Mouse (Mus musculus) midbrain, embryonic 13.5 days (tissue): ENCODE measurements around the gene Lamb2. TPM values are rescaled to one million over a fixed set of nuclear protein-coding genes. Genes with fewer than 3 reads are reported as not detected.

Experiments used
- ATAC-seq: fragments of 200-750 bp; cut with Nextera tagmentation; 2 replicates; pipeline ENCODE4 v1.8.0; 2017; ENCODE audit warnings: mild to moderate bottlenecking, moderate TSS enrichment, moderate library complexity
- H3K27ac ChIP-seq: fragments of 300-500 bp; sonication (generic); 2 replicates; pipeline ENCODE4 v1.5.1; 2015; ENCODE audit warnings: inconsistent platforms, mild to moderate bottlenecking, moderate library complexity
- H3K27me3 ChIP-seq: fragments of 300-500 bp; sonication (generic); 2 replicates; pipeline ENCODE4 v1.6.1; 2015; ENCODE audit warnings: mild to moderate bottlenecking, inconsistent platforms
- H3K36me3 ChIP-seq: fragments of 300-500 bp; sonication (generic); 2 replicates; pipeline ENCODE4 v1.6.1; 2015; ENCODE audit warnings: mild to moderate bottlenecking, inconsistent platforms
- H3K4me1 ChIP-seq: fragments of 300-500 bp; sonication (generic); replicated peaks from 2 replicates; pipeline ENCODE4 v1.6.1; 2015; ENCODE audit warnings: inconsistent platforms
- H3K4me2 ChIP-seq: fragments of 300-500 bp; sonication (generic); replicated peaks from 2 replicates; pipeline ENCODE4 v1.6.1; 2015; ENCODE audit warnings: moderate library complexity, mild to moderate bottlenecking, inconsistent platforms
- H3K4me3 ChIP-seq: fragments of 300-500 bp; sonication (generic); replicated peaks from 2 replicates; pipeline ENCODE4 v1.5.1; 2015; ENCODE audit warnings: mild to moderate bottlenecking, inconsistent platforms
- H3K9ac ChIP-seq: fragments of 300-500 bp; sonication (generic); replicated peaks from 2 replicates; pipeline ENCODE4 v1.6.1; 2015; ENCODE audit warnings: mild to moderate bottlenecking, inconsistent platforms
- H3K9me3 ChIP-seq: fragments of 300-500 bp; sonication (generic); 2 replicates; pipeline ENCODE4 v1.6.1; 2016; ENCODE audit warnings: mild to moderate bottlenecking, inconsistent platforms
- WGBS: fragments of 180-500 bp; shearing (Covaris S2); methylation state at CpG from one replicate; pipeline ENCODE4 v1.1.7; 2015; 5-methylcytosine and 5-hydroxymethylcytosine counted together
- polyA plus RNA-seq: library from polyadenylated mRNA; unstranded; fragments of >200 nt; fragmentation: Nextera tagmentation; extraction: Ambion mirVana; gene quantifications from 2 replicates; pipeline ENCODE4 v1.2.1, GENCODE M21; 2015

Lamb2 gene
- polyA plus RNA-seq: 20.0 and 24.1 TPM in 2 replicates

DNA sequence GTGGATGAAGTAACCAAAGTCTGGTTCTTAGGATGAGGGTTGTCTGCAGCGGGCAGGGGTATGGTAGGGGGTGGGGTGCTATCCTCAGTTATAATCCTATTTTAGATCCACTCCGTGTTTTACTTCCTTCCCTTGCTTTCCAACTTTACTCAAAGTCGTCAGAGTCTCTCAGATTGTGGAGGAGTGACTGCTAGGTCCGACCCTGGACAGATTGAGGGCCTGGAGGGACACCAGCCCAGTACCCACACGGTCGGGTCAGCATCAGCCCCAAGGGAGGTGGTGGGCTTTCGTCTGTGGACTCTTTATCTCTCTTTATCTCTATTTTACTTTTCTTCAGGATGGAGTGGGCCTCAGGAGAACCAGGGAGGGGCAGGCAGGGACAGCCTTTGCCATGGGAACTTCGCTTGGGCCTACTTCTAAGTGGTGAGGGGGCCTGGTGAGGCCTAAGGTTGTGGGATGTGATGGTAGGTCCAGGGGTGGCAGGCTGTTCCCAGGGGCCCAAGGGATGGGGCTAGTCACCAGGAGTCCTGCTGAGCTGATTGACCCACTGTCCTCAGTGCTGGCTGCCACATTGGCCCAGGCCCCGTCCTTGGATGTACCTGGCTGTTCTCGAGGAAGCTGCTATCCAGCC lies at the start of gene Lamb2:
TSS of gene Lamb2 (plus strand) at position 16 of the 631 bp plus-strand sequence.
- peak within 1 kb of the TSS; percentile 64 for H3K9ac ChIP-seq
- H3K4me2 ChIP-seq: peak within 1 kb of the TSS; percentile 59
- 15% methylated on average over 10 of the region's 10 CpGs for WGBS
- peak; percentile 58 for ATAC-seq
- 0 out of 2 replicates have a peak, but pooled peaks cover 7% of the 10 kb centered on the region for H3K36me3 ChIP-seq
- no peaks in the 10 kb centered on the region for H3K9me3 ChIP-seq
- H3K27ac ChIP-seq: peak within 1 kb of the TSS; percentile 25; the same call in 1 of the 2 replicates
- H3K4me3 ChIP-seq: peak within 1 kb of the TSS; percentile 43
- H3K27me3 ChIP-seq: no peaks in the 10 kb centered on the region
- H3K4me1 ChIP-seq: peaks cover 26% of the 10 kb centered on the region

DNA sequence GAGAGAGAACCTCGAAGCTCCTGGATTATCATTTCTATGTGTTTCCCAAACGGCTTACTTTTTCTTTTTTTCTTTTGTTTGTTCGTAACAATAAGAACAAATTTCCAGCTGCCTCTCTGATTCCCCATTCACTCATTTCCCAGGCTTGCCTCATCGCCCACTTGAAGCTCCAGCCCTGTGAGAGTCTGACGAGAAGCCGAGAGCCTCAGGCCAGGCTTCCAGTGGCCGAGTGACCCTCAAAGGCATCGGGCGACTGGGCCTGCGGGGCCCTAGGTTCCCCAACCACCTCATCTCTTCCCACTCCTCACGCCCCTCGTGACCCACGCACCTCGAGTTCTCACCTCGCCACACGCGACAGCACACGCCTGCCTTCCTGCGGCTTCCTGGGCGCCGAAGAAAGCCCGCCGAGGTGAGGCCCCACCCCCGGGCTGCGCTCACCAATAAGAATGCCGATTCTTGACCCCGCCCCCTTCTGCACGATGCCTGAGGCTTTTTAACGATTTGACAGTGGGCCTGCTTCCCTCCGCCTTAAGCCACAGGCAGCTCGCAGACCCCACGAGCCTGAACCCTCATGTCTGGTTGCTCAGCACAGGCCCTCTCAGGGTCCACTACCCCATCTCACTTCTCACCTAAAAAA lies 48.0 kb upstream of the Lamb2 start:
- Histone ChIP-seq H3K36me3 (no peaks in the 10 kb centered on the region), H3K4me1 (peaks cover 4% of the 10 kb centered on the region), H3K9ac (no peak overlapping the region; the same call in 1 of the 2 replicates), H3K27ac (no peak overlapping the region), H3K9me3 (no peaks in the 10 kb centered on the region), H3K27me3 (no peaks in the 10 kb centered on the region), H3K4me2 (peak overlapping the region; percentile 47), H3K4me3 (peak overlapping the region; percentile 27)
- ATAC-seq: peak; percentile 40; the same call in 1 of the 2 replicates
- 52% methylated on average over 32 of the region's 32 CpGs for WGBS

DNA sequence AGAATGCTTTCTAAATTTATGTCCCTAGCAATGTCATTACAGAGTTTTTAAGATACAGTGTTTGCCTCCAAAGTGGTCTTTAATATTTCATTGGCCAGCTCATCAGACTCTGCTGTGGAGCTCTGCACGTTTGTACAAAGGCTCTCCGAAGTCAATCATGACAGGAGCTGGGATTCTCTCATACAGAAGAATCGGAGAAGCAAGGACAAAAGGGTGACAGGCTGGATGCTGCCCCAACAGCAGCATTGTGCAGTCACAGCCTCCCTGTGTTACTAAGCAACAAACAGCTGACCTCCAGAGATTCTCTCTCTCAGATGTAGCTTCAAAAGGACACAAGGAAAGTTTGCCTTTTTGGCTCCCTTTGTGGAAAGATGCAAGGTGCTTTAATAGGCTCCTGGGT lies 43.4 kb upstream of the Lamb2 start, which contains the start of gene BC048562:
TSS of gene BC048562 (plus strand) at position 301 of the 400 bp plus-strand sequence.
- peaks cover 20% of the 10 kb centered on the region for H3K4me1 ChIP-seq
- H3K9ac ChIP-seq: no peak within 1 kb of the TSS
- no peaks in the 10 kb centered on the region for H3K27me3 ChIP-seq
- H3K9me3 ChIP-seq: no peaks in the 10 kb centered on the region
- 0 out of 2 replicates have a peak within 1 kb of the TSS, but pooled peaks have one; percentile 22 for H3K27ac ChIP-seq
- no peak within 1 kb of the TSS for H3K4me3 ChIP-seq
- 27% methylated on average over 3 of the region's 3 CpGs for WGBS
- H3K36me3 ChIP-seq: no peaks in the 10 kb centered on the region
- no peak for ATAC-seq
- H3K4me2 ChIP-seq: no peak within 1 kb of the TSS

GRCm38 (mm10) chr9:108439176-108439575 lies 40.4 kb upstream of the Lamb2 start:
- WGBS: 76% methylated on average over 6 of the region's 6 CpGs
- ATAC-seq: no peak
- H3K9me3 ChIP-seq: no peaks in the 10 kb centered on the region

GRCm38 (mm10) chr9:108440485-108440884 lies 39.1 kb upstream of the Lamb2 start:
- H3K9ac ChIP-seq: no peak overlapping the region; the same call in 1 of the 2 replicates
- no peak overlapping the region for H3K4me3 ChIP-seq
- H3K9me3 ChIP-seq: no peaks in the 10 kb centered on the region
- WGBS: 67% methylated on average over 5 of the region's 5 CpGs
- ATAC-seq: no peak
- H3K27me3 ChIP-seq: no peaks in the 10 kb centered on the region
- no peak overlapping the region for H3K4me2 ChIP-seq
- no peak overlapping the region for H3K27ac ChIP-seq
- no peaks in the 10 kb centered on the region for H3K36me3 ChIP-seq
- H3K4me1 ChIP-seq: peaks cover 20% of the 10 kb centered on the region

More at GRCm38 (mm10) chr9:108439176-108439575, 40.4 kb upstream of the Lamb2 start:
- H3K4me2 ChIP-seq: no peak overlapping the region
- no peaks in the 10 kb centered on the region for H3K36me3 ChIP-seq
- H3K4me1 ChIP-seq: peaks cover 20% of the 10 kb centered on the region
- no peak overlapping the region for H3K9ac ChIP-seq
- H3K27ac ChIP-seq: no peak overlapping the region
- no peak overlapping the region for H3K4me3 ChIP-seq
- no peaks in the 10 kb centered on the region for H3K27me3 ChIP-seq

DNA sequence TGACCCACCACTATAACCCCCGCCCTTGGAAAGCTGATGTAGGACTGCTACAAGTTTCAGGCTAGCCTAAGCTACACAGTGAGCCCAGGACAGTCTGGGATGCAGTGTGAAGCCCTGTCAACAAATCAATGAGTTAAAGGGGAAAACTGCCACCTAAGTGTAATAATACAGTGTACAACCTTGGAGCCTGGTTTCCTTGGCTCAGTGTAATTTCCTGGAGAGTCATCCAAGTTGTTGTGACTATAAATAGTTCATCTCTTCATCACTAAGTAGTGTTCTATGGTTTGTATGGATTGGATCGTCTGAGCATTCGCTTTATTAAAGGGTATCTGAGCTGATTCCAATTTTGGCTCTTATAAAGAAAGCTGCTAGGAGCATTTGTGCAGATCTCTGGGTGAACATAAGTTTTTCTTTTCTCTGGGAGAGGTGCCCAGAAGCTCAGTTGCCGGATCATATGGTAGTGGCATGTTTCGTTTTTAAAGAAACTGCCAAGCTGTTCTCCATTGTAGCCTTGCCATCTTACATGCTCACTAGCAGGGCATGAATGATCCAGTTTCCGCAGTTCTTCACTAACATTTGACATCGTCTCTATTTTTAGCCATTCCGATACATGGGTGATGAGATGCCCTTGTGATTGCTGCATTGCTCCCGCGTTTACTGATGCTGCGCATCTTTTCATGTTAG lies 38.2 kb upstream of the Lamb2 start:
- Histone ChIP-seq H3K27me3 (no peaks in the 10 kb centered on the region), H3K4me3 (no peak overlapping the region), H3K9ac (no peak overlapping the region), H3K4me1 (peaks cover 17% of the 10 kb centered on the region), H3K9me3 (no peaks in the 10 kb centered on the region), H3K4me2 (no peak overlapping the region), H3K36me3 (no peaks in the 10 kb centered on the region), H3K27ac (no peak overlapping the region)
- WGBS: 94% methylated on average over 11 of the region's 11 CpGs
- ATAC-seq: no peak

- H3K36me3 ChIP-seq: peaks cover 18% of the 10 kb centered on the region
- 77% methylated on average over 9 of the region's 9 CpGs for WGBS
- H3K4me2 ChIP-seq: no peak overlapping the region
- no peak overlapping the region for H3K4me3 ChIP-seq
- H3K4me1 ChIP-seq: peaks cover 25% of the 10 kb centered on the region
- H3K9me3 ChIP-seq: no peaks in the 10 kb centered on the region
- H3K9ac ChIP-seq: no peak overlapping the region
- no peaks in the 10 kb centered on the region for H3K27me3 ChIP-seq
- no peak for ATAC-seq
- no peak overlapping the region for H3K27ac ChIP-seq
These were observed 34.4 kb upstream of the Lamb2 start for GRCm38 (mm10) chr9:108445125-108445524.

DNA sequence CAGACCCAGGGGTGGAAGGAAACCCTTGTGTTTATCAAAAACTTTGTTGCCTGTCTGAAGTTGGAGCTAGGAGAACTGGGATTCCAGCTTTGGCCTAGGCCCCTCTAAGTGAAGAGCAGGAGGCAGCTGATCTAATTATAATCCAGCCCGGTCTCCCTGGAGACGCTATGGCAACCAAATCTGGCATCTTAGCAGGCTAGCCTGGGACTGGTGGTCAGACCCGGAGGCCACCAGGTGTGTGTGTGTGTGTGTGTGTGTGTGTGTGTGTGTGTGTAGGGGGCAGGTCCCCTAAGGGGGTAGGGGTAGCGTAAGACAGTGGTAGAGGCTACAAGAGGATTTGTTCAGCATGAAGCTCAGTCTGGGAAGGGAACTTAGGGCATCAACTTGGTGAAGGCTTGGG lies 29.7 kb upstream of the Lamb2 start:
- peak; percentile 75 for ATAC-seq
- Histone ChIP-seq H3K27me3 (no peaks in the 10 kb centered on the region), H3K9me3 (no peaks in the 10 kb centered on the region), H3K36me3 (peaks cover 18% of the 10 kb centered on the region), H3K4me2 (peak overlapping the region; percentile 74), H3K4me3 (peak overlapping the region; percentile 61), H3K9ac (peak overlapping the region; percentile 83), H3K4me1 (peaks cover 54% of the 10 kb centered on the region), H3K27ac (peak overlapping the region; percentile 93)
- 14% methylated on average over 3 of the region's 4 CpGs for WGBS

DNA sequence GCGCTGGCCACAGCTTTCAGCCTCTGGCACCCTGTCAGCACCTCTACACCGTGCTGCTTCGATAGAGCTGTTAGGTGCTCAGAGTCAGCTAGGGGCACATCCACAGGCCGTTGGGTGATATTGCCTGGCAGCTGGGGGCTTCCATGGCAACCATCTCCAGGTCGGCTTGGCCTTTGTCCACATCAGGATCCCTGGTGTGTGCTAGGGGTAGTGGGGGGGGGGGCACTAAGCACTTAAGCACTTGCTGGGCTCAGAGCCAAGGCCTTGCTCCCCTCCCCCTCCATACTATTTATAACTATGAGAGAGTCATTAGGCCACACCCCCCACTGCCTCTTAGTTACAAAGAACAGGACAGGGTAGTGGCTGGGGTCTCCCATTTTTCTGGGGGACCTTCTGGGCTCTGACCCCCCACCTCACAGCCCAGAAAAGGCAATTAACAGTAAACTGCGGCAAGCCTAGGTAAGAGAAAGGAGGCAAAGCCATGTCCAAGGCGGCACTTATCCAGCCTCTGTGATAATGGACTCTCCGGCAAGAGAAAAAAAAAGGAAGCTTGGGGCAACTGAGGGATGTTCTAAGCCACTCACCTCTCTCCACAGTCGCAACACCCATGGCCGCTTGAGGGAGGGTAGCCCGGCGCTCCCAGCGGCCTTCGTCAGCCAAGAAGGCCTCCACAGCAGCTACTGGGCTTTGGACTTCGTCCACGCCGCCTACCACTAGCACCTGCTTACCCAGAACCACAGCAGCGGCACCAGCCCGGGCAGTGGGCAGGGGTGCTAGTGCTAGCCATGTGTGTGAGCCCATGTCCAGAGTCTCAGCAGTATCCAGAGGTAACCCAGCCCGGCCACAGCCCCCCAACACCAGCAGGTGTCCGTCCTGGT lies 29.0 kb upstream of the Lamb2 start:
- H3K27me3 ChIP-seq: no peaks in the 10 kb centered on the region
- peak overlapping the region; percentile 61 for H3K4me3 ChIP-seq
- peak; percentile 69 for ATAC-seq
- WGBS: 52% methylated on average over 21 of the region's 21 CpGs
- H3K27ac ChIP-seq: peak overlapping the region; percentile 93
- no peaks in the 10 kb centered on the region for H3K9me3 ChIP-seq
- peak overlapping the region; percentile 74 for H3K4me2 ChIP-seq
- peaks cover 18% of the 10 kb centered on the region for H3K36me3 ChIP-seq
- H3K4me1 ChIP-seq: peaks cover 54% of the 10 kb centered on the region
- H3K9ac ChIP-seq: peak overlapping the region; percentile 83

DNA sequence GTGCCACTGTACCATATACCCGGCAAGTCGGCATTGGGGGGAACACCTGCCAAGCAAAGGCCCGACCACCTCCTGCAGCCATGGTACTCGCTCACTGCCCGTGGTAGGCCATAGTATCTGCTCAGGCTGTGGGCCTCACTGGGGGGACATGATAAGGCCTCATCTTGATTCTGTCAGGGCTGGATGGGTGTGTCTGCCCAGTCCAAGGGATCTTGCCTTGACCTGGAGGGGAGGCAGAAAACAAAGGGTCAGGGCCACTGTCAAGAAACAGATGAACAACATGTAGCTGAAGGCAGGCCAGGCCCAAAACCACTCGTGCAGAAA lies 28.4 kb upstream of the Lamb2 start:
- ATAC-seq: no peak
- Histone ChIP-seq H3K27ac (peak overlapping the region; percentile 93), H3K4me2 (peak overlapping the region; percentile 74), H3K9ac (peak overlapping the region; percentile 83), H3K9me3 (no peaks in the 10 kb centered on the region), H3K36me3 (peaks cover 18% of the 10 kb centered on the region), H3K4me1 (peaks cover 54% of the 10 kb centered on the region), H3K27me3 (no peaks in the 10 kb centered on the region), H3K4me3 (peak overlapping the region; percentile 61)
- WGBS: 81% methylated on average over 6 of the region's 6 CpGs

DNA sequence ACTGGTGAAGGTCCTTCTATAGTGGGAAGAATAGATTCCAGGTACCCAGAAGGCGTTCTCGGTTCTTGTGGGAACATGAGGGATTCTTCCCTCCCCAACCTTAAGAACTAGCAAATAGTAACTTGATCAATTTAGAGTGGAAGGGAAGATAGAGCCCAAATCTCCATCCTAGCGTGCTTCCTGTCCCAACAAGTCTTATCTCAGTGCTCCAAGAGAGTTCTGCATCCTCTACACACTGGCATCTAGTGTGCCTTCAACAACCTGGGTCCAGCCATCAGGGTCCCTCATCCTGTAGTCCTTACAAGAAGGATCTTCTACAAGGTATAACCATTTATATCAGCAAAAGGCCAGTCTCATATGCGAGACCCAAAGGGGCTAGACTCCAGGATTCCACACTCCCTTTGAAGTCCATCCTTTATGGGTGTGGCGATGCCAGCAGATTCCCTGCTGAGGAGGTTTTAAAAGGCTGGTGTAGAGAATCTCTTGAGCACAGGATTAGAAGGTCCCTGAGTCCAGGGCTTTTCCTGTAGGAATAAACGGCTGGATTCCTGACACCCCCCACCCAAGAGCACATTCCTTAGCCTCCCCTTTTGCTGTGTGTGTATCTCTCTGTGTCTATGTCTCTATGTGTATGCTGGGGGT lies 27.9 kb upstream of the Lamb2 start:
- H3K4me3 ChIP-seq: peak overlapping the region; percentile 61
- peaks cover 54% of the 10 kb centered on the region for H3K4me1 ChIP-seq
- peak overlapping the region; percentile 74 for H3K4me2 ChIP-seq
- H3K9me3 ChIP-seq: no peaks in the 10 kb centered on the region
- peak; percentile 1; the same call in 1 of the 2 replicates for ATAC-seq
- peaks cover 18% of the 10 kb centered on the region for H3K36me3 ChIP-seq
- 49% methylated on average over 6 of the region's 6 CpGs for WGBS
- H3K27me3 ChIP-seq: no peaks in the 10 kb centered on the region
- peak overlapping the region; percentile 93 for H3K27ac ChIP-seq
- peak overlapping the region; percentile 83 for H3K9ac ChIP-seq
